Mouse (Mus musculus) liver, embryonic 13.5 days (tissue): ENCODE data around the gene Brd7. TPM values are rescaled to one million over a fixed set of nuclear protein-coding genes. Genes with fewer than 3 reads are reported as not detected.
A peak's percentile ranks its signal among the peaks of the same experiment; 100 is the strongest.

ENCODE experiments used
- ATAC-seq: fragments of 200-750 bp; cut with Nextera tagmentation; 2 replicates; pipeline ENCODE4 v1.8.0; 2017; ENCODE audit warnings: low read depth, mild to moderate bottlenecking, moderate number of reproducible peaks, moderate library complexity
- DNase-seq: peaks from one replicate; pipeline ENCODE4 v3.0.0; 2022
- H3K27ac ChIP-seq: fragments of 300-500 bp; sonication (generic); 2 replicates; pipeline ENCODE4 v1.5.1; 2015; ENCODE audit warnings: moderate library complexity, mild to moderate bottlenecking, inconsistent platforms
- H3K27me3 ChIP-seq: fragments of 300-500 bp; sonication (generic); 2 replicates; pipeline ENCODE4 v1.6.1; 2015; ENCODE audit warnings: mild to moderate bottlenecking, inconsistent platforms
- H3K36me3 ChIP-seq: fragments of 300-500 bp; sonication (generic); 2 replicates; pipeline ENCODE4 v1.6.1; 2015; ENCODE audit warnings: mild to moderate bottlenecking, inconsistent platforms
- H3K4me1 ChIP-seq: fragments of 300-500 bp; sonication (generic); replicated peaks from 2 replicates; pipeline ENCODE4 v1.6.1; 2015; ENCODE audit warnings: inconsistent platforms
- H3K4me2 ChIP-seq: fragments of 300-500 bp; sonication (generic); 2 replicates; pipeline ENCODE4 v1.6.1; 2015; ENCODE audit warnings: inconsistent platforms, mild to moderate bottlenecking, moderate library complexity
- H3K4me3 ChIP-seq: fragments of 300-500 bp; sonication (generic); replicated peaks from 2 replicates; pipeline ENCODE4 v1.5.1; 2015; ENCODE audit warnings: mild to moderate bottlenecking, inconsistent platforms
- H3K9ac ChIP-seq: fragments of 300-500 bp; sonication (generic); 2 replicates; pipeline ENCODE4 v1.6.1; 2015; ENCODE audit warnings: mild to moderate bottlenecking, inconsistent platforms
- H3K9me3 ChIP-seq: fragments of 300-500 bp; sonication (generic); replicated peaks from 2 replicates; pipeline ENCODE4 v1.6.1; 2016; ENCODE audit warnings: inconsistent platforms
- WGBS: fragments of 180-500 bp; shearing (Covaris S2); methylation state at CpG from one replicate; pipeline ENCODE4 v1.1.7; 2015; ENCODE audit not compliant: insufficient replicate concordance; 5-methylcytosine and 5-hydroxymethylcytosine counted together
- polyA plus RNA-seq: library from polyadenylated mRNA; unstranded; fragments of >200 nt; fragmentation: Nextera tagmentation; extraction: Ambion mirVana; gene quantifications from 2 replicates; pipeline ENCODE4 v1.2.1, GENCODE M21; 2015

Gene Brd7
- polyA plus RNA-seq, 1 experiment from 2014 or later: 46.1 TPM

DNA sequence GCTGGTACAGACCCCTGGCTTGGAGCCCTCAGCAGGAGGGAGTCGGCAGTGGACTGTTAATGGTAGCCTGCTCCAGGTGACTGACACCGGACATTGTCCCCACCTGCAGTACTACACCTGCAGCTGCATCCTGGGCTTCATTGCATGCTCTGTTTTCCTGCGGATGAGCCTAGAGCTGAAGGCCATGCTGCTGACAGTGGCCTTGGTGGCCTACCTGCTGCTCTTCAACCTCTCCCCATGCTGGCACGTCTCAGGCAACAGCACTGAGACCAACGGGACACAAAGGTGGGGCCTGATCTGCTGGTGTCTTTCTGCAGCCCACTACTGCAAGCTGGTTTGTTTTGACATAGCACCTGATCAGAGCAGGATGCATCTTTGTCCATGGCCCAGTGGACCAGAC, 38.5 kb downstream of the Brd7 start:
- Histone ChIP-seq H3K9ac (no peak overlapping the region), H3K27ac (no peak overlapping the region), H3K27me3 (no peaks in the 10 kb centered on the region), H3K4me1 (no peaks in the 10 kb centered on the region), H3K4me3 (no peak overlapping the region), H3K4me2 (no peak overlapping the region), H3K9me3 (no peaks in the 10 kb centered on the region), H3K36me3 (peaks cover 100% of the 10 kb centered on the region)
- DNase-seq (no peak), ATAC-seq (no peak)
- WGBS: 88% methylated on average over 5 of the region's 5 CpGs

DNA sequence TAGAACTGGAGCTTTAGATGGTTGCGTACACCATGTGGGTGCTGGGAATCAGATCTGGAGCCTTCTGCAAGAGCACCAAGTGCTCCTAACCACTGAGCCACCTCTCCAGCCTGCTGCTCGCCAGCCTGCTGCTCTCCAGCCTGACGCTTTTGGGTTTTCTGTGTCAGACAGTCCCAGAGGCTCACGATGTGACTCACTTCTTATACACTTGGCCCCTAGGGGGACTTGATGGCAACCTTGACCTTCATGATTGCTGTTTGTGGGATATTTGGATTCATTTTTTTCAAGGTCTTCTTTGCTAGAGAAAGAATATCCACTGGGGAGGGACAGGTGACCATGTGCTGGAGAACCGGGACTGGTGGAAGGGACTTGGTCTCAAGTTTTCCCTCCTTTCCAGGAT, 40.6 kb downstream of the Brd7 start:
- Histone ChIP-seq H3K4me3 (no peak overlapping the region), H3K27ac (no peak overlapping the region), H3K4me1 (no peaks in the 10 kb centered on the region), H3K4me2 (no peak overlapping the region), H3K27me3 (no peaks in the 10 kb centered on the region), H3K9me3 (no peaks in the 10 kb centered on the region), H3K36me3 (peaks cover 100% of the 10 kb centered on the region), H3K9ac (no peak overlapping the region)
- no peak for ATAC-seq
- no peak for DNase-seq
- WGBS: 85% methylated on average over 5 of the region's 5 CpGs

DNA sequence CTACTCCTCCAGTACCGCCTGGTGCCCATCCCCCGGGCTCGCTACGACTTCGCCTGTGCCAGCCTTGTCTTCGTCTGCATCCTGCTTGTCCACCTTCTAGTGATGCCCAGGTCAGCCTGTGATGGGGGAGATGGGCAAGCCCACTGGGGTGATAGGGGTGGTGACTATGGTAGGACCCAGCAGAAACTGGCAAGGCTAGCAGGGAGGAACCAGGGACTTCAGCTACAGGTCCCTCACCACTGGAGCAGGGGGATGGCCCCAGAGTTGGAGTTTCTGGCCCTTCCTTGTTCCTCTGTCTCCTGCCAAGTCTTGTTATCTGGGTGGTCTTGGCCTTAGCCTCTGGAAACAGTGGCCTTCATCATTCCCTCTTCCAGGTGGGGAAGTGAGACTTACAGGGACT, 41.9 kb downstream of the Brd7 start:
- Histone ChIP-seq H3K27me3 (no peaks in the 10 kb centered on the region), H3K9ac (no peak overlapping the region), H3K4me3 (no peak overlapping the region), H3K4me1 (no peaks in the 10 kb centered on the region), H3K4me2 (no peak overlapping the region), H3K36me3 (peaks cover 100% of the 10 kb centered on the region), H3K27ac (peak overlapping the region; percentile 15; the same call in 1 of the 2 replicates), H3K9me3 (no peaks in the 10 kb centered on the region)
- DNase-seq: no peak
- WGBS: 86% methylated on average over 6 of the region's 6 CpGs
- ATAC-seq: no peak

DNA sequence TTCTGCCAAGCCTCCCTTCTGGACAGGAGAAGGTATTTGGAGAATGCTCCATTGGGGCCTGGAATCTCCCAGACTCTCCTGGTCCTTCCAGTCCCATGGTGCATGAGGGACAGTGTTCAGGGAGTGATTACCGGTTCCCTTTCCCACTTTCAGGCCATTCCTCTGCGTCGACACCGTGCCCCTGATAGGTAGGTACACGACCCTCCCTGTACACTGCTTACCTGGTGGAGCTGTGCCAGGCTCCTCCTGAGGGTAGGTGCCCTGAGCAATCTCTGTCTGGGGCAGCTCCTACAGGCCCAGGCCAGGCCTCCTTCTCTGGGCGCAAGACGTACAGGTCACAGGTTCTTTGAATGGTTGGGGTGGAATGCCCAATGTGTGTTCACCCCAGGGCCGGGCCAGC, 43.8 kb downstream of the Brd7 start:
- H3K4me1 ChIP-seq: no peaks in the 10 kb centered on the region
- H3K36me3 ChIP-seq: peaks cover 100% of the 10 kb centered on the region
- no peaks in the 10 kb centered on the region for H3K9me3 ChIP-seq
- ATAC-seq (no peak), DNase-seq (no peak)
- WGBS: 87% methylated on average over 8 of the region's 8 CpGs
- H3K4me2 ChIP-seq: no peak overlapping the region
- H3K4me3 ChIP-seq: no peak overlapping the region
- no peak overlapping the region for H3K9ac ChIP-seq
- no peak overlapping the region for H3K27ac ChIP-seq
- no peaks in the 10 kb centered on the region for H3K27me3 ChIP-seq

DNA sequence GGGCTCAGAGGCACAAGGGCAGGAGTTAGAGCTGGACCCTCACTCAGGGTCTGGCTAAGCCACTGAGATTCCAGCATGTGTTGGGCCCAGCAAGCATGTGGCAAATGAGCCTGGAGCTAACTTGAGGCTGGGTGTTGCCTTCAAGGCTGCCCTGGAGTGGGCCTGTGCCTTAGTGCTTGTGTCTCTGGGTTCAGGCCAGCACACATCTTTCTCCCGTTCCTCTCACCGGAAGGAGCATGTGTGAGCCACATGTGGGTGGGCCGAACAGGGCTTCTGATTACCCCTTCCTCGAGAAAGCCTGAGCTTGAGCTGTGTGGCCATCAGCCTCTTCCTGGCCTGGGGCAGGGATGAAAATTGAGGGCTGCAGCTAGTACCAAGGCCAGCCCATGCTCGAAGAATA, 44.7 kb downstream of the Brd7 start:
- 82% methylated on average over 5 of the region's 5 CpGs for WGBS
- Histone ChIP-seq H3K36me3 (peaks cover 99% of the 10 kb centered on the region), H3K9me3 (no peaks in the 10 kb centered on the region), H3K27ac (no peak overlapping the region), H3K4me3 (no peak overlapping the region), H3K4me1 (no peaks in the 10 kb centered on the region), H3K4me2 (no peak overlapping the region), H3K27me3 (no peaks in the 10 kb centered on the region), H3K9ac (no peak overlapping the region)
- ATAC-seq (no peak), DNase-seq (no peak)

DNA sequence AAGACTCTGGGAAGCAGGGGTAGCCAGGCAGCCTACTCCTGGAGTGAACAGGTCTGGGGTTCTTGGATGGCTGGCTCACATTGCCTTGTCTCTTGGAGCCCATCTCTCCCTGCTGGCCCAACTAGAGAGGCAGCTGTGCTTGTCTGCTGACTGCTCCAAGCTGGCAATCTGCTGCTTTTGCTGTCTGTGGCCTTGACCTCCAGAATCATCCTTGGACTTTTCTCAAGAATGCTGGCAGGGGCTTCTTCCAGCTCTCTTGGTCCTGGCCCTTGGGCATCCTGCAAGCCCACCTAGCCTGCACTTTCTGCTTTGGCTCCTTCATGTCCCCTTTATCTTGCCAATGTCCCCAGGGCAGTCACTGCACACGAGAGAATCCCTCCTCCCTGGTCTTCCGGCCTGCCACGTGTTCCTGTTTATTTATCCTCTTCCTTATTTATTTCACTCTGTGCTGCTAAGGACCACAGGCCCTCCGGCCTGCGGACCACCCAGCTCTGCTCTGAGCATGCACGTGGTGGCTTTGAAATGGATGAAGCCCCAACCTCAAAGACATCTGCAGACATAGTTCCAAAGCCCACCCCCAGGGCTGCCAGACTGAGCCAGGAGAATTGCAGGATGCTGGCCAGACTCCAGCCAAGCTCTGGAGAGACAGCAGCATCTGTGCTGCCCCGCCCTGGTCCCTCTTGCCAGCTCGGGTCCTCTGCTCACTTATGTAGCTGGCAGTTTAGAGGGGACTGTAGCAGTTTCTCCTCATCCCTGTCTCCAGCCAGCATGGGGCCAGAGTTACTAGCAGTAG, 45.7 kb downstream of the Brd7 start:
- Histone ChIP-seq H3K27ac (no peak overlapping the region), H3K4me3 (no peak overlapping the region), H3K4me1 (no peaks in the 10 kb centered on the region), H3K27me3 (no peaks in the 10 kb centered on the region), H3K9ac (no peak overlapping the region), H3K9me3 (no peaks in the 10 kb centered on the region), H3K4me2 (no peak overlapping the region), H3K36me3 (peaks cover 99% of the 10 kb centered on the region)
- ATAC-seq: no peak
- no peak for DNase-seq
- WGBS: 74% methylated on average over 8 of the region's 8 CpGs

DNA sequence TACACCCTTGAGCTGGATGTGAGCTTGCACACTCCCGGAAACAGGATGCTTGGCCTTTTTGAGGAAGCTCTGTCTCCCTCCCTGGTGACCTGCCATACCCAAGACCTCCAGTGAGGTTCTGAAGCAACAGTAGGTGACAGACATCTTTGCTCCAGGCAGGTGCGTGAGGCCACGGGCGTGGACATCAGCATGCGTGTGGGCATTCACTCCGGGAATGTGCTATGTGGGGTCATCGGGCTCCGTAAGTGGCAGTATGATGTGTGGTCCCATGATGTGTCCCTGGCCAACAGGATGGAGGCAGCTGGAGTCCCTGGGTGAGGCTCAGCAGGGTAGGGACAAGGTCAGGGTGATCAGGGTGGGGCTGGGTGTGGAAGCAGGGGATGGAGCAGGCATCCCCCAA, 46.7 kb downstream of the Brd7 start:
- Histone ChIP-seq H3K4me3 (no peak overlapping the region), H3K36me3 (peaks cover 99% of the 10 kb centered on the region), H3K4me1 (no peaks in the 10 kb centered on the region), H3K4me2 (no peak overlapping the region), H3K9me3 (no peaks in the 10 kb centered on the region), H3K9ac (no peak overlapping the region), H3K27ac (no peak overlapping the region), H3K27me3 (no peaks in the 10 kb centered on the region)
- ATAC-seq: no peak
- 89% methylated on average over 8 of the region's 8 CpGs for WGBS
- no peak for DNase-seq

DNA sequence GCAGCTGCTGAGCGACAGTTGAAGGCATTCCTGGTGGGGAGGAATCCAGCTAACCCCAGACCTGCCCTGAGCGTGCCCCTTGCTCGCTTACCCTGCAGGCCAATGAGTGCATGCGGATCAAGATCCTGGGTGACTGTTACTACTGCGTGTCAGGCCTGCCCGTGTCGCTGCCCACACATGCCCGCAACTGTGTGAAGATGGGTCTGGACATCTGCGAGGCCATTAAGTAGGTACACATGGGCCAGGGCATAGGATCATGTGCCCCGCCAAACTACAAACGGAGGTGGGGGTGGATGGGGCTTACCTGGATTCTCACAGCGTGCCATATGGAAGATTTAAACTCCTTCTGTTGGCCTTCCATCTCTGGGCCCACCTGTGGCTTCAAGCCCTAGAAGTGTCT, 48.0 kb downstream of the Brd7 start:
- Histone ChIP-seq H3K27ac (no peak overlapping the region), H3K9me3 (no peaks in the 10 kb centered on the region), H3K4me2 (no peak overlapping the region), H3K9ac (no peak overlapping the region), H3K4me1 (no peaks in the 10 kb centered on the region; the same call in 1 of the 2 replicates), H3K27me3 (no peaks in the 10 kb centered on the region), H3K4me3 (no peak overlapping the region), H3K36me3 (peaks cover 99% of the 10 kb centered on the region)
- DNase-seq: no peak
- no peak for ATAC-seq
- 91% methylated on average over 12 of the region's 12 CpGs for WGBS

DNA sequence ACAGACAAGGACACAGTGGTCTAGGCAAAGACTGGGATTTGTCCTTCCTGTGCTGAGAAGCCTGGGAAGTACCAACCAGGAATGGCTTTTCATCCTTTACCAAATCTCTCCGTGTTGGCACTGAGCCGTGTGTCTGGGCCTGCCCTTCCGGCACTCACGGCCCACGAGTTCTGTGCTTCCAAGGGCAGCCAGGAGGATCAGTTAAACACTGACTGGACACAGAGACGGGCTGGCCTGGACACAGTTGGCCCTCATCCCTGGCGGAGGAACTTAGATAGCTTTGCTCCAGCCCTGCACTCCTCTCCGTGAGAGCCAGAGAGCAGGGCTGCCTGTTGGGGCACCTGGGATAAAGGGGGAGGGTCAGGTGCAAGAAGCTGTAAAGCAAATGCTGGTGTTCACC, 49.0 kb downstream of the Brd7 start:
- H3K4me3 ChIP-seq: no peak overlapping the region
- H3K4me2 ChIP-seq: no peak overlapping the region
- DNase-seq (no peak), ATAC-seq (no peak)
- H3K9me3 ChIP-seq: no peaks in the 10 kb centered on the region
- no peak overlapping the region for H3K27ac ChIP-seq
- no peak overlapping the region for H3K9ac ChIP-seq
- H3K4me1 ChIP-seq: peaks cover 4% of the 10 kb centered on the region; the same call in 1 of the 2 replicates
- peaks cover 99% of the 10 kb centered on the region for H3K36me3 ChIP-seq
- WGBS: 77% methylated on average over 8 of the region's 8 CpGs
- H3K27me3 ChIP-seq: no peaks in the 10 kb centered on the region

DNA sequence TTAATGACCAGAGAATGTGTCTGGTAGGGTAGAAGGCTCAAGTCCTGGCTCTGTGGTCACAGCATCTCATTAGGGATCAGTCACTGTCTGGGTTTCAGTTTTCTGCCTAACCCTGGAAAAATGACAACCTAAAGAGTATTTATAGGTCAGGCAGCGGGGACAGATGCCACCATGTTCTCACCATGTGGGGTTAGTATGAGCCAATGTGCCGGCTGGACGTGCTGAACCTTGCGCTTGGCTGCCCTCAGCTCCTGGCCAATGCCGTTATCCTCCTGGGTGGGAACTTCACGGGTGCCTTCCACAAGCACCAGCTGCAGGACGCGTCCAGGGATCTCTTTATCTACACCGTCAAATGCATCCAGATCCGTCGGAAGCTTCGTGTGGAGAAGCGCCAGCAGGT, 51.7 kb downstream of the Brd7 start:
- Histone ChIP-seq H3K36me3 (peaks cover 91% of the 10 kb centered on the region), H3K9ac (no peak overlapping the region), H3K27me3 (no peaks in the 10 kb centered on the region), H3K4me1 (peaks cover 14% of the 10 kb centered on the region), H3K27ac (no peak overlapping the region), H3K4me2 (no peak overlapping the region), H3K4me3 (no peak overlapping the region), H3K9me3 (no peaks in the 10 kb centered on the region)
- WGBS: 89% methylated on average over 13 of the region's 13 CpGs
- DNase-seq (no peak), ATAC-seq (no peak)

DNA sequence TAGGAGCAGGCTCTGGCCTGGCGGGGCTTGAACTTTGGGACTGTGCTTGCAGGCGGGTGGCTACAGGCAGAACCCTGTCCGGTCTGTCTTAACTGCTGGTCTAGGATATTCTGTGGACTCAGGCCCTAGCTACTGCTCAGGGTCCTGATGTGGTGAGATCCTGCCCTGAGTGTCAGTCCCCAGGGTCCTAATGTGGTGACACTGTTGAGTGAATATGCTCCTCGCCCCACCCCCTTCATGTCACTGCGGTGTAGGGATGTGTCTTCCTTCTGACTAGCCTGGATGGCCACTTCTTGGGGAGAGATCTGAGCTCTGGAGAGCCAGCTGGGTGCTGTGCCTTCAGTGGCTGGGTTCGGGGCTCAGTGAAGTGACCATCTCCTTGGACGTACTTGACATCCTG, 52.1 kb downstream of the Brd7 start:
- H3K9me3 ChIP-seq: no peaks in the 10 kb centered on the region
- H3K4me2 ChIP-seq: no peak overlapping the region
- no peak overlapping the region for H3K4me3 ChIP-seq
- peaks cover 14% of the 10 kb centered on the region for H3K4me1 ChIP-seq
- H3K36me3 ChIP-seq: peaks cover 87% of the 10 kb centered on the region
- no peak overlapping the region for H3K9ac ChIP-seq
- ATAC-seq: no peak
- H3K27me3 ChIP-seq: no peaks in the 10 kb centered on the region
- H3K27ac ChIP-seq: no peak overlapping the region
- WGBS: 87% methylated on average over 7 of the region's 7 CpGs
- DNase-seq: no peak

DNA sequence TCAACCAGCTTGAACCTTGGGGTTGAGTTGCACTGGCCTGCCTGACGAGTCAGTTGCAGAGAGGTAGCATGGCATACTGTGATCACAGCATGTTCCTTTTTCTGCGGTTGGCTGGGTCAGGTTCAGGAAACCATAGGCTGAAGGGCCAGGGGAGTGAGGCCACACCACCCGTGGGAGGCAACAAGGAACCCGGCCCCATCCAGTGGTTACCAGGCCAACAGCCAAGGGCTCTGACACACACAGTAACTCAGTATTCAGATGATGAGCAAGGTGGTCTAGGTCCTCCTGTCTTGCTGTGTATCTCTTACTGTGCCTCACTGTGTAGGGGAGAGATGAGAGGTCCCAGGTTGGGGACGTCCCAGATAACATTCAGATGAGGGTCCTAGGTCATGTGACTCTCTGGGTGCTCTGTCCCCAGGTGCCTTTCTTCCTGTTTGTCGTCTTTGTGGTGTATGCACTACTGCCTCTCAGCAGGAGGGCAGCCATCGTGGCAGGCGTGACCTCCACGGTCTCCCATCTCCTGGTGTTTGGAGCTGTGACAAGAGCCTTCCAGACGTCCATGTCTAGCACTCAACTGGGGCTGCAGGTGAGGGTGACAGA, 52.6 kb downstream of the Brd7 start:
- Histone ChIP-seq H3K4me2 (no peak overlapping the region), H3K9me3 (no peaks in the 10 kb centered on the region), H3K9ac (no peak overlapping the region), H3K36me3 (peaks cover 85% of the 10 kb centered on the region), H3K27ac (no peak overlapping the region), H3K4me3 (no peak overlapping the region), H3K27me3 (no peaks in the 10 kb centered on the region), H3K4me1 (peaks cover 18% of the 10 kb centered on the region)
- 64% methylated on average over 10 of the region's 10 CpGs for WGBS
- ATAC-seq (0 out of 2 replicates have a peak, but pooled peaks have one; percentile 14), DNase-seq (no peak)
